Mouse (Mus musculus): ENCODE results near the gene Cd81.

DNA sequence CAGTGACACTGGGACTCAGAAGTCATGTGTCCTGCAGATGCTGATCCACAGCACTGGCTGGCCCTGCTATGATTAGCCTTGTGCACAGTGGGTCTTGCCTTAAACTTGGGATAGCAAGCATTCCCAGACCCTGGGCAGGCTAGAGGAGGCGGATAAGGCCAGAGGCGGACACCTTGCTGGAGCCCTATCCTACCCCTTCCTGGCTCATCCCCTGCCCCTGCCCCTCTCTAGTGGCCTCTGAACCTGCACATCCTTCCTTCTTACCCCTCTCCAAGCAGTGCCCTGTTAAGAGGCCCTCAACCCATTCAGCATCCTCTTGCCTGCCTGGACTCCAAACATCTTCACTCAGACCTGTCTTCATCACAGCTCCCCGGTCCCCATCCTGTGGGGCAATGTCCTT is 12.0 kb upstream of the Cd81 start:
- TF ChIP-seq CTCF (IDR thresholded peaks at IDR 0.05; ENCODE audit: low read depth) (no peak), EP300 (IDR thresholded peaks at IDR 0.05; ENCODE audit: low read depth) (no peak)
